Mouse (Mus musculus): ENCODE data around the gene Gab1.
A peak's percentile ranks its signal among the peaks of the same experiment; 100 is the strongest.

Gab1 gene

DNA sequence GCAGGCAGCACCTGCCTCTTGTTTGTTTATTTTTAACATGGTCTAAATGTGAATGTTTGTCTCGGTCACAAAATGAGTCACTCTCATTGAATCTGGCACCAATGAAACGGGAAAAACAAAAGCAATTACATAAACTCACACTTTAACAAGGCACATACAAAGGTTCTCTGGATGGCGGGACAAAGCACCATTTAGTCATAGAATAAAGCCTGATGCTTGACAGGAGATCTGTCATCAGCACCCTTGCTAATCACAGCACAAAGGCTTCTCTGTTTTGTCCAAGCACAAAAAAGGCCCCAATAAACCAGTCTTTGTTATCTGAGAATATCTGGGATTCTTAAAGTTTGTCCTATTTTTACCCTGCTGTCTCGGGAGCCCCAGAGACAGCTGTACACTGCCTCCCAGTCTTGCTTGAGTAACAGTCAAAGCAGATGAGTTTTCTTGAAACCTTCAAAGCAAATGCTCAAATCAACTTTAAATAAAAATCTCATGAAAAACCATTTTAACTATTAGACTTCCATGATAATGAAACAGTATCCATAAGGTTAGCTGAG lies 76.2 kb downstream of the Gab1 start:
- no peak for DNase-seq

- DNase-seq = no peak
These were observed 81.5 kb downstream of the Gab1 start for GRCm38 (mm10) chr8:80798778-80799177.

- DNase-seq = no peak
These were observed 82.0 kb downstream of the Gab1 start for GRCm38 (mm10) chr8:80798198-80798777.

DNA sequence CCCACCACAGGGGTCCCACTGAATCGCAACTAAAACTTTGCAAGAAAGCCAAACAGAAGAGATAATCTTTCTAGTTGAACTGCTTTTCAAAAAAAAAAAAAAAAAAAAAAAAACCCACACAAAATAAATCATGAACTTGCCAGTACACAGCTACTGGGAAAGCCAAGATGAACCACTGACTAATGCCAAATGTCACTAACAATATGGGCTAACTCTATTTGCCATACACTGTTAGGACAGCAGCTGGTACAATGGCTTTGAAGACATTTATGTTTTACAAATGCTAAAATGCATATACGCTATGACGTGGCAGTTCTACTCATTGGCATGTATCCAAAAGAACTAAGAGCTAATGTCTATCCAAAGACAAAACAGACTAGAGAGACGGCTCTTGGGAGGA lies 84.2 kb downstream of the Gab1 start:
- no peak for DNase-seq

- no peak for DNase-seq
These were observed 85.5 kb downstream of the Gab1 start for GRCm38 (mm10) chr8:80794585-80795509.

GRCm38 (mm10) chr8:80793791-80794515 lies 86.4 kb downstream of the Gab1 start:
- no peak for DNase-seq

DNA sequence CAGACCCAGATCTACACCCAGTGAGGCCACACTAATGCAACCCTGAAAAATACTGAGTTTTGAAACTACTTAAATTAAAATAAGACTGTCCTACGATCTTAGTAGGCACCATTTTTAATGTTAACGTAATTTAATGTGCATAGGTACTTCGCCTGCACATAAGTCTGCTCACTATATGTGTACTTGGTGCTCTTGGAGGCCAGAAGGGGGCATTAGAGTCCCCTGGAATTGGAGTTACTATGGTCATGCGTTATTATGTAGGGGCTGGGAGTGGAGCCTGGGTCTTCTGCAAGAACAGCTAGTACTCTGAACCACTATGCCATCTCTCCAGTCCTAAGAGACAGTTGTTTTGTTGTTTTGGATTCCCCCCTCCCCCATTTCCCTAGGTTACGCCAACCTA lies 88.1 kb downstream of the Gab1 start:
- no peak for DNase-seq

GRCm38 (mm10) chr8:80789324-80789723 lies 91.0 kb downstream of the Gab1 start:
- DNase-seq = no peak

GRCm38 (mm10) chr8:80784559-80784958 lies 95.8 kb downstream of the Gab1 start:
- no peak for DNase-seq

DNA sequence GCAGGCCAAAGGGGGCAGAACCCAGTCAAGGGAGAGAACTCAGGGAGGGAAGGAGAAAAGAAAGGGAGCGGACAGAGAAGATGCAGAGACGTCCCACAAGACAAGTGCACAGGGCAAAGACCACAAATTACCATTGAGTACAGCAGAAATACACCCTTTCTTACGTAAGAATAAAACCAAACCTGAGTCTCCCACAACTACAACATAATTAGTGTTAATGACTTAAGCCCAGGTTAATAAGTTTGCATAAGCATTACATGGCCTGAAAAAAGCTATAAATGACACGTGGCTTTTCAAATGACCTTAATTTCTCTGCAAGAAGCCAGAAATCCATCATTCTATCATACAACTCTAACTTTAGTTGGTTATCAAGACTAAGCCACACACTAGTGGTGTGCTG lies 97.0 kb downstream of the Gab1 start:
- no peak for DNase-seq

GRCm38 (mm10) chr8:80781338-80781737 lies 99.0 kb downstream of the Gab1 start:
- DNase-seq = no peak

DNA sequence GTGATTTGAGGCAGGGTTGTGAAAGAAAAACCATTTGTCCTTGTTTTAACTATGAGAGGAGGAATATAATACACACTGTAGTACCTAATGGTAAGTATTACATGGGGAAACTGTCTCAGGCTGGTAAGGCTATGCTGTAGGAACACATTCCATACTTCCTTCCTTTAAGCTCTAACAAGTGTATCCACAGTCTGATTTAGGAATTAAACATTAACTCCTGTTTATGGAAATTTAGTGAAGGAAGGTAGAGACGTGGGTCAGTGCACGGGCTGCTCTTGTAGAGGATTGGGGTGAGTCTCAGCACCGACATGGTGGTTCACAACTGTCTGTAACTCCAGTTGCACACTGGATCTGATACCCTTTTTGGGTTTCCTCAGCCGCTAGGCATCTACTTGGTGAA lies 100.0 kb downstream of the Gab1 start:
- DNase-seq = no peak

- no peak for DNase-seq
These were observed 103.9 kb downstream of the Gab1 start for GRCm38 (mm10) chr8:80776436-80776835.

DNA sequence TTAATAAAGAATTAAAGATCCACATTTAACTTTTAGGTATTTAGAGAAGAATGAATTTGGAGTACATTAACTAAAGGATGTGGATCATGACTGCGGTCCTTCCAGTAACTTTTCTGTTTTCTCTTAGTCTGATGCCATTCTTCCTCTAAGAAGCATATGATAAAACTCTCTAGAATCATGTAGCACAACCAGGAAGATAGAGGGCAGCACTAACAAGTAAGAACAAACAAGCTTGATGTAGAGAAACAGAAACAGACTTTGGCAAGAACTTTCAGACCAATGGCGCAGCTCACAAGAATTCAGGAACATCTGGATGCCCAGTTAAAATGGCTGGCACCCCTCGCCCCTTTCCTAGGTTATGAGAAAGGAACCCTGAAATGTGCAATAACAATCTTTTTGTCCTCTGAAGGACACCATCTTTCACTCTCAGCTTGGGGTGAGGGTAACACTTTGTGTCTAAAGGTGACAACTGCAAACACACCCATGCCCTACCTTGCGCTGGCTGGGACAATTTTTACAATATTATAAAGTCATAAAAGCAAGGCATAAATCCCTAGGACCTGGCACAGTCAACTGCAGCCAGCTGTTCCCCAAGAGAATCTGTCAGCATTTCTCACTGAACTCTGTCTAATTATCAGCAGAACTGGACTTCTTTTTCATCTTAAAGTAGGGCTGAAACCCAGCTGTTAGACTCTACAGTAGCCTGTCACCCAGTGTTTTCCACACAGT lies 107.4 kb downstream of the Gab1 start:
- no peak for DNase-seq

DNA sequence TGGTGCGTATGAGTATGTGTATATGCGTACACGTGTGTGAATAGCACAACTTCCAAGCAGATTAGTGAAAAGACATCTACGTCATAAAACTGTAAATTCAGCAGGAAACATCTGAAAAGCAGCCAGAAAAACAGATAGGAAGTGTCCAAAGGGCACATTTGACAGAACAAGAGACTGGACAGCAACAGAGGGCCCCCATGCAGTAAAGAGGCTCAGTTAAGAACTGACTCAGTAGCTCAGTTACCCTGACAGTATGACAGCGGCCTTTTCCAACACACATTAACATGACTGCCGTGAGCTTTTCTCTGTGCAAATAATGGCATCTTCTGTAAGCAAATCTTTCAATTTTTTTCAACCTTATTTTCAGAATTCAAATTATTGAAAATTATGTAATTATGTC lies 111.9 kb downstream of the Gab1 start:
- DNase-seq = no peak

DNA sequence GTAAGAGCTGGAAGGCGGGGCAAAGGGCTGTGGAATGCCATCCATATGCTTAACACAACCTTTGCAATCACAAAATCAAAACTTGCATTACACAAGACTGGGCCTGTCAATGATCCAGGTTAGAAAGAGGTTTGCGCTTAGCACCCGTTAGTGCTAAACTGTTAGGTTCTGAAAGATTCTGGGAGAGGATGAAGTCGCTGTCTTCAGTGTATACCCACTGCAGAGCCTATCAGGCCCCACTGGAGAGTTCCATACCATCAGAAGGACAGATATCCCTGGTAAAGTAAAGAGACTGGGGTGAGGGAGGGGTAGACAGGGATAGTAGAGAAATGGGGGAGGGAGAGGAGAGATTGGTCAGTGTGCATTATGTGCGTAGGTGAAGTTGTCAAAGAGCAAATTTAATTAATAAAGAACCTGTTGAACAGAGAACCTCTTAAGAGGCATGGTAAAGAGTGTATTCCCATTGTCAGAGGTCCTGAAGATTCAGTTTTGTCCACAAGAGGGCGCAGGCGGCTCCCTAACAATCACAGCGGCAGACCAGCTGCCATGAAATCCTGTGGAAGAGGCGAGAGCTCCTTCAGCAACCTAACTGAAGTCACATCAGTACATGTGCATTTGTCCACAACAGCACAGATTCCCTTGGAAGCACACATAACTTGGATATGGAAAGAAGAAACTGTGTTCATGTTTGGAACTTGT lies 127.2 kb downstream of the Gab1 start:
- DNase-seq = peak; percentile 32 to 71

DNA sequence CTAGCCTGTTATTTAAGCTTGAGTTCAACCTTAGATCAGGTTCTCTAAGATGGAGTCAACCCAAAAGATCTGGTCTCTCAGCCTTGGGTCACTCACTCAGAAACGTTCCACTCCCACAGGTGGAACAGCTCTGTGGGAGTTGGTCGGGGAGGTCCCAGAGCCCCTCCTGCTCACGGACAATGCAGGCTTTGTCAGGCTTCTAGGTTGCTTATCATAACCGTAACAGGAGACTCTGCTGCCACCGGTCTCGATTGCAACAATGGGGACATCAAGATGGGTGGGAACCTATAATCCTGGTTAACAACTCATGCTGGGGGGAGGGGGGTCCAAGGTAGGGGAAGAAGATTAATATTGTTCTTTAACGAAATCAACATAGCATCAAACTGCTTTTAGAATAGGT lies 127.9 kb downstream of the Gab1 start:
- no peak for DNase-seq

GRCm38 (mm10) chr8:80749091-80749490 lies 131.2 kb downstream of the Gab1 start:
- DNase-seq = no peak

GRCm38 (mm10) chr8:80739932-80740331 lies 140.4 kb downstream of the Gab1 start:
- no peak for DNase-seq

DNA sequence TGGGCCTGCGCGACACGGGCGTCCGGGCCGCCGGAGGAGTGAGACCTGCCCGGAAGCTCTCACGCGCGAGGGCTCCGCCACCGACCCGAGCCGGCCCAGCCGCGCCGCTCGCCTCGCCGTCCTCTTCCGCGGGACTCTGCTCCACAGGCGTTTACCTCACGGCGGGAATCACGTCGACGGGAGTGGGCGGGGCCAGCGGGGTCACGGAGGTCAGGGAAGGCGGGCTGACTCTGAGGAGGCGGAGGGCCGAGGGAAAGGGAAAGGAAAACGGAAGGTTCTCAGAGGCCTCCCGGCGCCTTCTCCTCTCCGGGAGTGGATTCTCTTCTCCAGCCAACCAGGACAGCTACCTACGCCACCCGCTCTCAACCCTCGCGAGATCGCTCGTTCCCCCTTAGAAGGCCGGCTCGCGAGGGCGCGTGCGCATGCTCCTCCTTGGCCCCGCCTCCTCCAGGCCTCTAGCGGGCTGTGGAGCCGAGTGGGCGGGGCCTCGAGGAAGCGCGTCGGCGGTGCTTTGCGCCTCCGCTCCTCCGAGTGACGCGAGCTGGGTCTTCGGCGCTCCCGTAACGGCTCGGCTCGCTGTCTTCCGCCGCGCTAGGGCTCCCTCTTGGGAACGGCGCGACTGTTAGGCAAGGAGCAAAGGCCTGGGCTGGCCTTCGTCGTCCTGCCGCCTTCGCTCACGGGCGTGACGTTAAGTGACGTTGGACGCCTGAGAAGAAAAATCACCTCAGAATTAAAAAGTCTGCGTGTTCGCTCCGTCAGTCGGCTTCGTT lies 141.0 kb downstream of the Gab1 start, which contains the start of gene Smarca5:
Gene Smarca5, minus strand, starts transcription at position 343 of the 770 bp plus-strand sequence.
- peak; percentile 92 to 97 for DNase-seq
